Mouse (Mus musculus) small intestine, adult 2 months (tissue): ENCODE measurements around the gene Dpp6.

Source experiments
- CTCF ChIP-seq: fragments of 200-500 bp; IDR thresholded peaks from 2 replicates; pipeline ENCODE4 v1.5.1; 2012; ENCODE audit warnings: low read depth, mild to moderate bottlenecking, control low read depth, inconsistent platforms, low read length, moderate library complexity, mixed read lengths; ENCODE audit not compliant: insufficient replicate concordance, insufficient read length; ENCODE audit errors: extremely low read depth
- POLR2A ChIP-seq: fragments of 200-500 bp; IDR thresholded peaks from 2 replicates; pipeline ENCODE4 v1.6.1; 2012; ENCODE audit warnings: low read depth, mild to moderate bottlenecking, control low read depth, inconsistent platforms, low read length, moderate library complexity

DNA sequence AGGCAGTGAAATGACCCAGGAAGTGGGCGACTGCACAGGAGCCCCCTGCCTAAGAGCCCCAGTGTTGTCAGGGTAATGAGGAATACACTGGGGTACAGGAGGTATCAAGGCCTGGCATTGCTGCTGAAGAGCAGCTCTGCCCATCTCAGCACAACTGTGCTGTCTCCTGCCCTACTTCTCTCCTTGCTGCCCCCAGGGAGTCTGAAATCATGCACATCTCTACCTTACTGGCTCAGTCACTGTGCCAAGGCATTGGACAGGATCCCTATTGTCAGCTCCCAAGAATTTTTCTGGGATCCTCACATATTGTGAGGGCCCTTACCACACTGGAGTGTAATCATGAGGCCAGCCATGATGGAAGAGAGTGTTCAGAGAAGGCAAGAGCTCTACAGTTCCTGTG lies 914.4 kb downstream of the Dpp6 start:
- TF ChIP-seq CTCF (no peak), POLR2A (no peak)
